Mouse (Mus musculus): ENCODE data around the gene Mbd3l2. TPM values are rescaled to one million over a fixed set of nuclear protein-coding genes. Genes with fewer than 3 reads are reported as not detected.

Gene Mbd3l2
- polyA plus RNA-seq, 1 experiment from 2014 or later = not detected

- peaks cover 10% of the 10 kb centered on the region for H3K27me3 ChIP-seq
- TF ChIP-seq CTCF (IDR thresholded peaks at IDR 0.05) = no peak
- DNase-seq (ENCODE audit: low read depth, low spot score) = no peak
- ChIA-PET POLR2A (interaction anchor here (0.7 kb wide), 1 partner anchor 97 kb away, joined by 6 read pairs; no protein-coding TSS in a partner anchor), CTCF (no interaction called here)
- in situ Hi-C loops (cut with MboI; ENCODE audit: low pct_unique_long_range_greater_than_20kb) = loop anchor here (10.0 kb wide), 1 partner anchor 163 kb away; no protein-coding TSS in a partner anchor
- no peak for ATAC-seq
Observed at GRCm38 (mm10) chr9:18478168-18478567, 47.7 kb downstream of the Mbd3l2 start, which contains the start of the genes Zfp558 and Mbd3l1. Gene Zfp558, minus strand, starts transcription at chr9:18478268. Gene Mbd3l1, plus strand, starts transcription at chr9:18478359.

Other genes starting within 250 kb of the Mbd3l2 start
- 92.9 TPM for gene Chordc1, start 138.5 kb upstream of the Mbd3l2 start, polyA plus RNA-seq (2021)
- 0.26 TPM for gene Naalad2, start 27.7 kb upstream of the Mbd3l2 start, polyA plus RNA-seq (2021)
- gene Ubtfl1, start 26.2 kb upstream of the Mbd3l2 start, polyA plus RNA-seq (2021) = not detected
- gene Zfp558, start 47.6 kb downstream of the Mbd3l2 start, polyA plus RNA-seq (2021) = 3.7 TPM
- gene Mbd3l1, start 47.7 kb downstream of the Mbd3l2 start, polyA plus RNA-seq (2021) = 0.09 TPM
- not detected for gene Muc16, start 243.9 kb downstream of the Mbd3l2 start, polyA plus RNA-seq (2021)